Mouse (Mus musculus) E14TG2a.4 (cell line): Measurements from ENCODE around the gene Tmem8b.

Experiments used
- CTCF ChIP-seq: conservative IDR thresholded peaks from 2 replicates; pipeline ENCODE4 v1.5.1; 2014; ENCODE audit warnings: low read length
- NANOG ChIP-seq: IDR thresholded peaks from 2 replicates; pipeline ENCODE4 v1.6.1; 2014; ENCODE audit warnings: borderline replicate concordance, low read length, mixed read lengths
- POU5F1 ChIP-seq: IDR thresholded peaks from 2 replicates; pipeline ENCODE4 v1.6.1; 2014; ENCODE audit warnings: low read length, borderline replicate concordance

DNA sequence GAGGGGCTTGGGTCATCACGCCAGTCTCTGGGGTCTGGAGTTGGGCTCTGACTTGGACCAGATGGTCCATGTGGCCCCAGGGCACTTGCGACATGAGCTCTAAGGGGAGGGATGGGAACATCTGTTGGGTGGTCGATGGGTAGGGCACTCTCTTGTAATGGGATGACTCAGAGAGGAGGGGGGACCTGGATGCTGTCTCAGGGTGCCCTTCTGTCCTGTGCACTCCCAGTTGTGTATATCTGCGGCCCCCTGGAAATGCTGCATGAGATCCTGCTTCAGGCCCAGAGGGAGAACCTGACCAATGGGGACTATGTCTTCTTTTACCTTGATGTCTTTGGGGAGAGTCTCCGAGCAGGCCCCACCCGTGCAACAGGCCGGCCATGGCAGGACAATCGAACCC lies 35.5 kb upstream of the Tmem8b start:
- no peak for TF ChIP-seq CTCF
- no peak for TF ChIP-seq NANOG
- no peak for TF ChIP-seq POU5F1
